Mouse (Mus musculus) layer of hippocampus, adult 9-11 months (tissue): ENCODE data around the gene C530008M17Rik.

ENCODE experiments used
- DNase-seq: peaks from one replicate; pipeline ENCODE4 v3.0.0; 2022

The C530008M17Rik gene

GRCm38 (mm10) chr5:76656212-76656611 is at the start of gene C530008M17Rik:
C530008M17Rik (plus strand) TSS chr5:76656512.
- no peak for DNase-seq

DNA sequence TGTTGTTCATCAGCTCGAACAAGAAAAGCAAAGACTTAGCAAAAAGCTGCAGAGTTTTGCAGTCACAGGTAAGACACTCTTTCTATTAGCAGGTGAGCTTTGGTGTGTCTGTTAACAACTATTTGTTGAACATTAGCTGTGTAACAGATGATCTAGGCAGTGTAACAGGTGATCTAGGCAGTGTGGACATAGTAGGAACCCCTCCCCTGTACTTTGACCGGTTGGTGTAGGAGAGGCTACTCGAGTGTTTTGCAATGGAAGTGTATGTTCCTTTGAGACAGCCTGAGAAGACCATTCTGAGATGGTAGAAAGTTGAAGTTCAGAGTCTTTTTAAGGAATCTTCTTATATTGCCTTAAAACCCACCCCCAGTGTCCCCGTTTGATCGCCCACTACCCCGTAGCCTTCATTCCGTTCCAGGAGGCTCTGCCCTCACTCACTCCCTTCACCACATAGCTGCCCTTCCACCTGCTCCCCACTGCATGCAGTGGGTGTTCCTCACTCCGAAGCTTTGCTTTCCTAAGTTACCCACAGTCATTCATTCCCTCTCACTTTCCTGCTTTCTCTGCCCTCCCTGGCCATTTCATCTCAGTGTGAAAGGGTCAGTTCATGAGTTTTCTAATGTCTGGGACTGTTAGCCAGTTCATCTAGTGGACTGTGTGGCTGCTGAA is 46.5 kb upstream of the C530008M17Rik start:
- no peak for DNase-seq

DNA sequence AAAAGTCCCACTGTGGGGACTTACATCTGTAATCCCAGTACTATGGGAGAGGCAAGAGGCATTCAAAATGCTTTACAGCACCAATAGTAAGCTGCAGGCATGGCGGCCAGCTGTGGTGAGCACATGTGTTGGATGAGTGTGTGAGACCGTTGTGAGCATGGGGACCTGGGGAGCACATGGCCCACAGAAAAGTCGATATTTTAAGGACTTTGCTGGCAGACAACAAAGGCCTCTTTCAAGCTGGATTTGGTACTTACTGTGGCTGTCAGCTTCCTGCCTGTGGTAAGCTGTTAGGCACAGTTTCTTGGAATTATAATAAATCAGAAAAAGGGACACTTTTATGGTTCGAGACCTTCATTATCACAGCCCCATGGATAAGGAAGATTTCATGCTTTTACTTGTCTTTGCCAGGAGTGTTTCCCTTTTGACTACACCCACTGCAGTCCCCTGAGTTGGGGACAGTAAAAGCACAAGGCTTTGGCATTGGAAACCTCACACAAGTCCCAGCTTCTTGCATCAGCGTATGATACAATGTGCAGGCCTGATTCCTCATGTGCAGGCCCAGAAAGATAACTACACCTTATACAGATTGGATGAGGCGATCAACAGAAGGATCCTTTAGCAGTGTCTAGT is 43.3 kb upstream of the C530008M17Rik start:
- no peak for DNase-seq

DNA sequence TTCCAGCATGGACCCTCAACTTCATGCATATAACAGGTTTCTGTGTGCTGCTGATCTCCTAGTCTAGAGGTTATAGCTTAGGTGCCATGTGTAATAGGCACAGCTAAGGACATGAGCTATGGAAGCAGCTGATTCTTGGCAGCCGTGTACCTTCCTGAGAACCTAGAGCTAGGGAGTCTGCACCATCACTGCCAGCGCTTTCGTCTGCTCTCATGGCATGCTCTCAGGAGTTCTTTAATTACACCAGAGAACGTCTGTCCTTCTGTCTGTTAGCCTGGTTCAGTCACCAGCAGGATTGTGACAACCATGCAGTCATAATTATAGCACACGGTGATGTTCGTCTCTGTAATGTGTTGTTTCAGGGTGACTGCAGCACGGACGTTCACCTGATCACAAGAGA is 41.0 kb upstream of the C530008M17Rik start:
- DNase-seq: peak; percentile 35

DNA sequence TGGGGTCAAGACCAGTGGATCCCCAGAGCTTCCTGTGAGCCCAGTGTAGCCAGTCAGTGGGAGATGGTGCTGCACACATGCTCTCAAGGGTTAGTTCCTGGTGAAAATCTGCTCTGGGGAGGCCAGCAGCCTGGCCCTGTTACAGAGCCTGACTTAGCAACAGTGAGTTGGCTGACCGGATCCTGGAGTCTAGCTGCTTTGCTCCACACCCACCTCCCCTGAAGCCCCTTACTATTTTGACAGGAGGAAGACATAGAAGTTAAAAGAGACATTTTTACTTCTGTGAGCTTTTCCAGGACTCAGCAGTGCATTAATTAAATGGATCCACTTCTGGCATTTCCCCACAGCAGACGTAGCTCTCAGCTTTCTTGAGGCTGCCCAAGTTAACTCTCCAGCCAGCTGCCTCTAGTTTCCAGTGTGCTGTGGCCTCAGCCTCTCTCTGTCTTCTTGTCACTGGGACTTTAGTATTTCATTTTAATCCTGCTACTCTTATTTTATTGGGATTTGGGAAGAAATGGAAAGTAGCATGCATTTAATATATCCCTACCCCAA is 40.0 kb upstream of the C530008M17Rik start:
- DNase-seq: no peak

DNA sequence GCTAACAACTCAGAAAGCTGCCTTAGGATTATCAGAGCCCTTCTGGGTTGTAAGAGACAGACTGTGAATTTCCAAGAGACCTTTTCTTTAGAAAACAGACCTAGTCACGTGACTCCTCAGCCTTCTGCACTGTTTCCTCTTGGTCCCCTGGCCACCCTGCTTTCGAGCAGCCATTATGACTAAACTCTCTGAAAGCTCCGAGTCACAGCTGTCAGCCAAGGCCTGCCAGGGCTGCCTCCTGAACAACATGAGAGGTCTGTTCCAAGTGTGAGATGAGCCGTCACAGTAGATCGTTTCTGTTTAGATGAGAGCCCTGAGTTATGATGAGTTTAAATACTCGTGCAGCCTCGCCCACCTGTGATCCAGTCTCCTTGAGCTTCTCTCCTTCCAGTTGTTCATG is 37.6 kb upstream of the C530008M17Rik start:
- peak; percentile 59 for DNase-seq

DNA sequence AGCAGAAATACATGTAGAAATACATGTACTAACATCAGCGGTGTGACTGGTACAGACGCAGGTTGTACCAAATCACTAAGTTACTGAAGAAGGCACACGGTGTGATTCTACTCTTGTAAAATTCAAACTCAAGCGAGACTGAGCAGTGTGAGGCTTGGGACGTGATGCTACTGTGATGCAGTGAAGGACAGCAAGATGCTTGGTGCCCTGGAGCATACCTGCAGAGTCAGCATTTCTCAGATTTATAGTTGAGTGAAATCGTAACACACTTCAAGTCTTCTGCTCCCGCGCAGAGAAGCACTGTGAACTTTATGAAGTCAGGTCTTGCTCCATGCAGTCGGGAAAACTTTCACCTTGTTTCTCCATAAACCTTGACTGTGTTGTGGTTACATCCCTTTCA is 32.6 kb upstream of the C530008M17Rik start:
- no peak for DNase-seq

- no peak for DNase-seq
These were observed 28.5 kb upstream of the C530008M17Rik start for GRCm38 (mm10) chr5:76627770-76628169.

DNA sequence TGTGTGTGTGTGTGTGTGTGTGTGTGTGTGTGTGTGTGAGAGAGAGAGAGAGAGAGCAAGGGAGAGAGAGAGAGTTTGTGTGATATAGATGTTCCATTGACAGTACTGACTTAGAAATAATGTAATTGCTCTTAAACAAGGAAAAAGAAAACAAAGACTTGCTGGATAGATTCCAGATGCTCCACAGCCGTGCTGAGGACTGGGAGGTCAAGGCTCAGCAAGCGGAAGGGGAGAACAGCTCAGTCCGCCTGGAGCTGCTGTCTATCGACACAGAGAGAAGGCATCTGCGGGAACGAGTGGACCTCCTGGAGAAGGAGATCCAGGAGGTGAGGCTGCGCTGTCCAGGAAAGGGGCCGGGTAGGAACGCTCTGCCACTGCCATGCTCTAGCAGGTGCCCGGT is 22.3 kb upstream of the C530008M17Rik start:
- no peak for DNase-seq

DNA sequence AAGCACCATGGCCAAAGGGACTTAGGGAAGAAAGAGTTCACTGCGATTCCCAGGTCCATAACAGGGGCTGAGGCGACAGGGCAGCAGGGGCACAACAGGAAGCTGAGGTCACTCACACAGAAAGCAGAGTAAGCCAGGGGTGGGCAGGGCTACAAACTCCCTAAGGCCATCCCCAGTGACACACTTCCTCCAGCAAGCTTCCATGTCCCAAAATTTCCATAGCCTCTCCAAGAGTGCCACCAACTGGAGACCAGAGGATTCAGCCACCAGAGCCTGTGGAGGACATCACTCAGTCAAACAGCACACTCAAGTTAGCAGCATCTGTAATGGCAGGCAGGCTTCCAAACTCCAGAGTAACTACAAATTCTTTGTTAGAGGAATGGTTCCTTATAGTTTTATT is 20.7 kb upstream of the C530008M17Rik start:
- DNase-seq: no peak

- no peak for DNase-seq
These were observed 14.2 kb upstream of the C530008M17Rik start for GRCm38 (mm10) chr5:76642076-76642475.

- no peak for DNase-seq
These were observed 12.1 kb upstream of the C530008M17Rik start for GRCm38 (mm10) chr5:76644234-76644633.

GRCm38 (mm10) chr5:76645091-76645868 is 11.0 kb upstream of the C530008M17Rik start:
- DNase-seq: no peak

DNA sequence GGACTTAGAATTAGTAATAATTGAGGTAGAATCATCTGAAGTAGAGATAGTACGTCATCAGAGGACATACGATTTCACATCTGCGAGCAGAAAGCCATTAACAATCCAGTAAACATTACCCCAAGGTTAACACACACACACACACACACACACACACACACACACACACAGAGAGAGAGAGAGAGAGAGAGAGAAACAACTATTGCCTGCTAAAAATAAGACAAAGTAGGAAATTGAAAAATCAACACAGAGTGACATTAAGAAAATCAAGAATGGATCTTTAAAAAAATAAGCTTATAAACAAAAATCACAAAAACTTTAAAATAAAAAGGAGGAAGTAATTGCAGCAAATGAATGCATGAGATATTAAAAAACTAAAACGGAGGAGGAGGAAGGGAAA is 6.4 kb upstream of the C530008M17Rik start:
- DNase-seq: no peak

GRCm38 (mm10) chr5:76651151-76651725 is 5.1 kb upstream of the C530008M17Rik start:
- DNase-seq: no peak

DNA sequence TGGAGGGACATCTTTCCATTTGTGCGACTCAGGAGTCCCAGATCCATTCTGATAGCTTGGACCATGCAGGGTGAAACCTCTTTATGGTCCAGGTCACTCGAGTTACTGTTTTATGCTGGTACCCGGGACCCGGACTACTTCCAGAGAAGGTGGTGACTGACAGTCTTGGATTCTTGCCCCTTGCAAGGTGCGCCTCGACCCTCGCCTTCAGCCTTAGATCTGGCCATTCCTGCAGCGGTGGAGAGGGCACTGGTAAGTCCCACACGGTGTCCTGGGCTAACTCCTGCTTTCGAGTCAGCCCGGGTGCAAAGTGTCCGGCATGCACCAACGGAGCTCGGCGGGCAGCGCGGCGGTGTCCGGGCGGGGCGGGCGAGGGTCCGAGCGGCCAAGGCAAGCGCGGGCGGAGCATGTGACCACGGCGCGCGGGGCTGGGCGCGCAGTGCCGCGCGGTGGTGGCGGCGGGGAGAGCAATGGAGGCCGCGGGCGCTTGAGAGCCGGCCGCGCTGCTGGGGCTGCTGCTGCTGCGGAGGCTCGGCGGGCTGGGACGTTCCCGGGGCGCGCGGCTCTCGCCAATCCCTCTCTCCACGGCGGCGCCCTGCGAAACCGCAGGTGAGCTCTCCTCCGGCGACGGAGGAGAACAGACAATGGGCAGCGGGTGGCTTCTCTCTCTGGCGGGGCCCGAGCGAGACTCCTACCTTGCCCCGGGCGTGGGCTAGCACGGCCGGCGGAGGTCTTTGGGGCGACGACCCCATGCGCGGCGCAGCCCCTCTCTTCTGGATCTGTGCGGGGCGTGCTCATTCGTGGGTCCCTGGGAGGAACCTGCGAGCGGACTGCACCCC is 1.2 kb downstream of the C530008M17Rik start:
- DNase-seq: peak; percentile 61

DNA sequence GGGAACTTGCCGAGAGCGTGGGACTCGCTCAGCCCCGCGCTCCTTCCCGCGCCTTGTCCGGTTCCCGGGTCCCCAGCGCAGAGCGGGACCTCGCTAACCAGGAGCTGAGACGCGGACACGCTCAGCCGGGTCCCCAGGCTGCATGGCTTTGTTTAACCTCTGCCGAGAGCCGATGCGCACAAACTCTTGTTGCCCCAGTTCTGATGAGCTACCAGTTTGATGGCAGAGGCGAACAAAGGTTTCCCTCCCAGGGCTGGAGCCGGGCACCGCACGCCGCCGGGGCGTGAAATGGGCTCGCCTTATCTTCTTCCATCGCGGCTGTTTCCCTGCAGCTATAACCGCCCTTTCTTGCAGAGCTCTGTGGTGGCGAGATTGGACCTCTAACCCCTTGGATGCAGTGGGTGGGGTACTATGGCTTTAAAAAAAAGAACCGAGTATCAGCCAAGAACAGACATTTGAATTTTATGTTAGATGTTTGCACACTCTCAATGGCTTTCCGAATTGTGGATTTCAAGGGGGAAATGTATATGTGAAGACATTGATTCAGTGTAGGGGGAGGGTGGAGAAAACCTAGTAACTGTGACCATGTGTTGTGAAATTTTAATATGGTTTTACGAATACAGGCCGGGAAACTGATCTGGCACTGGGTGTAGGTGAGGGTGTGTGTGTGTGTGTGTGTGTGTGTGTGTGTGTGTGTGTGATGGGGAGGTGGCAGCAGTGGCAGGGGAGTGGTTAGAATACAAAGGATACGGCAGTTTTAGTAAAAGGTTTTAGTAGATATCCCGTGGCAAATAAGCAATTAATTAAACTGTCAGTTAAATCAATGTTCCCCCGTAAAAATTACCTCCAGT is 2.0 kb downstream of the C530008M17Rik start:
- DNase-seq: no peak

- DNase-seq: no peak
These were observed 3.8 kb downstream of the C530008M17Rik start for GRCm38 (mm10) chr5:76659958-76660635.

GRCm38 (mm10) chr5:76661310-76661709 is 5.0 kb downstream of the C530008M17Rik start:
- no peak for DNase-seq

DNA sequence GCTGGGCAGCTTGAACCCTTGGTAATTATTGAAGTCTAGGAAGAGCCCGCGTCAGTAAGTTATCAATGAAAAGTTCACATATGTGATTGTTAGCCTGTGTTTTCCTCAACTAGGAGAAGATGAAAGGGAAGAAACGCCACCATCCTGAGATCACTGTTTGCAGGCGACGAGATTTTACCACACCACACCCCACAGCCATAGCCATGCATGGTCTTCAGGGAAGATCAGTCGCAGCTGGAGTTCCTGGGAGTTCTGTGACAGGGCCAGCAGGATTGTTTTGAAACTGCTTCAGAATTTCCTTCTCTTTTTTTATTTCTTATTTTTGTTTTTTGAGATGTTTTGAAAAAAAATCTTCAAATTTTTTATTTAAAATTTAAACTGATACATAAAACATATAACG is 8.6 kb downstream of the C530008M17Rik start:
- no peak for DNase-seq

DNA sequence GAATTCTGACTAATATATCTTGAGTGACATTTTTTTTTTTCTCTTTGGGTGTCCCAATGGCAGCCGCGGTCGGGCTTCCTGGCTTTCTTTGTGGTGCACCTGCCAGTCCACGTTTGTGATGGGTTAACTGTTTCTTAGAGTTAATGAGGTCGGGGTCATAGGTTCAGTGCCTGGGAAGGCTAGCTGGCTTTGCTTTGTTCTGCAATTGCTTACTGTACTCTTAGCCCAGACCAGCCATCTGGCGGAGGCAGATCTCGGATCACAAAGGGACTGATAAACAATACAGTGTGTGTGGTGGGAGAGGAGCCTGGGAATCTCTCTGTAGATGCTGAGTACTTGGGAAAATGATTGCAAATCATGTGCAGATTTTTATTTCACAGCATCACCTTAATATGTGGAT is 9.1 kb downstream of the C530008M17Rik start:
- DNase-seq: no peak
